Mouse (Mus musculus) thymus, adult 2 months (tissue): ENCODE results near the gene Igfbp2. TPM values are rescaled to one million over a fixed set of nuclear protein-coding genes. Genes with fewer than 3 reads are reported as not detected.
A peak's percentile ranks its signal among the peaks of the same experiment; 100 is the strongest.

Experiments
- DNase-seq: peaks from one replicate; pipeline ENCODE4 v3.0.0; 2021
- H3K27ac ChIP-seq: fragments of 200-500 bp; 2 replicates; pipeline ENCODE4 v1.5.1; 2012; ENCODE audit warnings: low read length, control low read depth; ENCODE audit not compliant: control insufficient read depth, insufficient read depth
- H3K27me3 ChIP-seq: fragments of 200-500 bp; 2 replicates; pipeline ENCODE4 v1.6.1; 2012; ENCODE audit warnings: mild to moderate bottlenecking, low read length, moderate library complexity, mixed read lengths; ENCODE audit not compliant: control insufficient read depth, insufficient read depth
- H3K36me3 ChIP-seq: fragments of 200-500 bp; 2 replicates; pipeline ENCODE4 v1.6.1; 2012; ENCODE audit warnings: mild to moderate bottlenecking, low read length, moderate library complexity; ENCODE audit not compliant: control insufficient read depth, insufficient read depth
- H3K4me1 ChIP-seq: fragments of 200-500 bp; replicated peaks from 2 replicates; pipeline ENCODE4 v1.6.1; 2012; ENCODE audit warnings: low read length; ENCODE audit not compliant: control insufficient read depth, insufficient read depth
- H3K4me3 ChIP-seq: fragments of 200-500 bp; 2 replicates; pipeline ENCODE4 v1.5.1; 2012; ENCODE audit warnings: mild to moderate bottlenecking, low read length, control low read depth, moderate library complexity; ENCODE audit not compliant: control insufficient read depth, insufficient read depth
- CTCF ChIP-seq: fragments of 200-500 bp; IDR thresholded peaks from 2 replicates; pipeline ENCODE4 v1.5.1; 2012; ENCODE audit warnings: mild to moderate bottlenecking, control low read depth, low read length, moderate library complexity, borderline replicate concordance; ENCODE audit not compliant: control insufficient read depth, poor library complexity, insufficient read depth; ENCODE audit errors: extremely low read depth
- POLR2A ChIP-seq: fragments of 200-500 bp; IDR thresholded peaks from 2 replicates; pipeline ENCODE4 v1.6.1; 2012; ENCODE audit warnings: mild to moderate bottlenecking, low read length, control low read depth, moderate library complexity; ENCODE audit not compliant: control insufficient read depth, poor library complexity, insufficient read depth; ENCODE audit errors: extremely low read depth
- WGBS: fragments of 180-500 bp; shearing (Covaris S2); methylation state at CpG from one replicate; pipeline ENCODE4 v1.1.7; 2018; 5-methylcytosine and 5-hydroxymethylcytosine counted together
- polyA plus RNA-seq: library from polyadenylated mRNA; depleted of rRNA; stranded (reverse); fragments of >200 nt; gene quantifications from 2 replicates; pipeline ENCODE4 v1.2.3, GENCODE M21; 2012

Igfbp2 gene
- polyA plus RNA-seq, 1 experiment, result 13.3 TPM

DNA sequence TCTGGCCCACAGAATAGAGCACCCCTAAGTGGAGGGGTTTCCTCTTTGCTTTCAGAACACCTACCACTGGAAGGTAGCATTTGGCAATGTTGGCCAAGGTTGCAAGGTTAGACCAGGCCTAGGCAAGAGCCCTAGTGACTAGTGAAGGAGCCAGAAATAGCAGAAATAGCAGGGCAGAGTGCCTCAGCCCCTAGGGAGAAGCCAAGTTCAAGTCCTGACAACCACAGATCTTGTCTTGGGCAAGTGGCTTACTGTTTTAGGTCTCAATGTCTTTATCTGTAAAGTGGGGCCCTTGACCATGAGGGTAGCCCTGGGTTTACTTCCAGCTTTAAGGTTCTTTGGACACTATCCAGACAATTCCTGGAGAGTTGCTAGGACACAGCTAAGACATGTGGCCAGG is 45.0 kb downstream of the Igfbp2 start:
- DNase-seq, result no peak
- no peaks in the 10 kb centered on the region for H3K36me3 ChIP-seq
- TF ChIP-seq POLR2A (no peak), CTCF (no peak)
- no peak overlapping the region for H3K27ac ChIP-seq
- H3K4me3 ChIP-seq, result no peak overlapping the region
- H3K4me1 ChIP-seq, result peaks cover 6% of the 10 kb centered on the region
- peaks cover 7% of the 10 kb centered on the region; the same call in 1 of the 2 replicates for H3K27me3 ChIP-seq

DNA sequence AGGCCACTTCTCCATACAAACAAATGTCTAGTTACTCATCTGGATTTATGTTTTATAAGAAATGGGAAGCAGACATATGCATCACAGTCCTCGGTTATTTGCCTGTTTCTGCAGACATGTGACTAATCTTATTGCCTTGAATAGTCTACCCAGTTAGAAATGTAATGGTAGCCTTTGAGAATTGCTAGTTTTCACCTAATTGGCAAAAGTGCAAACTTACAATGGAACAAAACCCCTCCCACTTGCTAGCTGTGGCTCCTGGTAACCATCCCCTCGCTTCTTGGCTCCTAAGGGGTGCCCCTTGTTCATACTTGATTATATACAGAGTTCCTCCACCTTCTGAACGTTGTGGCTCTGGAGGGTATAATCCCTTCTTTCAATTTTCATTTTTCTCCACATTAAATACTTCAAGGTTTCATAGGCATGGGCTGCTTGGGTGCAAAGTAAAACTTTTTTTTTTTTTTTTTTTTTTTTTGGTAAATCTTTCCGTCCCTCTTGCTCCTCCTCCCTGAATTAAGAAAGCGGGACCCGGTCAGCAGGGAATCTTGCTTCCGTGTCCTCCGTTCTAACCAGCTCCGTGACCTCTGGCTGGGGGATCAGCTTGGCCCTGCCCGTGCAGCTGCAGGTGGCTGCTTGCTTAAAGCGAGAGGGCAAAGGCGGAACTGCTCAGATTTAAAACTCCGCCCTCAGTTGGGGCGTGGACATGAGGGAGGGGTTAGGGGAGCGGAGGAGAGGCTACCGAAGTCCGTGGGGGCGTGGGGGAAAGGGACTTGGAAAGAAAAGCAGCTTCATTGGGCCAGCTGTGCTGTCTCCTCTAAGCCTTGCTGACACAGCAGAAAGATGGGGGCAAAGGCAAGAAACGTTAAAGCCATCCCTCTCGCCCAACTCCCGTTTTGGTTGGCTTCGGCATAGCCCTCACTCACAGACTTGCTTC is 45.6 kb downstream of the Igfbp2 start:
- peak; percentile 33 for DNase-seq
- Histone ChIP-seq H3K27me3 (peaks cover 10% of the 10 kb centered on the region; the same call in 1 of the 2 replicates), H3K36me3 (no peaks in the 10 kb centered on the region), H3K27ac (no peak overlapping the region), H3K4me1 (peaks cover 6% of the 10 kb centered on the region), H3K4me3 (no peak overlapping the region; the same call in 1 of the 2 replicates)
- TF ChIP-seq POLR2A, result no peak
- TF ChIP-seq CTCF, result no peak
- WGBS, result 8% methylated on average over 22 of the region's 22 CpGs

DNA sequence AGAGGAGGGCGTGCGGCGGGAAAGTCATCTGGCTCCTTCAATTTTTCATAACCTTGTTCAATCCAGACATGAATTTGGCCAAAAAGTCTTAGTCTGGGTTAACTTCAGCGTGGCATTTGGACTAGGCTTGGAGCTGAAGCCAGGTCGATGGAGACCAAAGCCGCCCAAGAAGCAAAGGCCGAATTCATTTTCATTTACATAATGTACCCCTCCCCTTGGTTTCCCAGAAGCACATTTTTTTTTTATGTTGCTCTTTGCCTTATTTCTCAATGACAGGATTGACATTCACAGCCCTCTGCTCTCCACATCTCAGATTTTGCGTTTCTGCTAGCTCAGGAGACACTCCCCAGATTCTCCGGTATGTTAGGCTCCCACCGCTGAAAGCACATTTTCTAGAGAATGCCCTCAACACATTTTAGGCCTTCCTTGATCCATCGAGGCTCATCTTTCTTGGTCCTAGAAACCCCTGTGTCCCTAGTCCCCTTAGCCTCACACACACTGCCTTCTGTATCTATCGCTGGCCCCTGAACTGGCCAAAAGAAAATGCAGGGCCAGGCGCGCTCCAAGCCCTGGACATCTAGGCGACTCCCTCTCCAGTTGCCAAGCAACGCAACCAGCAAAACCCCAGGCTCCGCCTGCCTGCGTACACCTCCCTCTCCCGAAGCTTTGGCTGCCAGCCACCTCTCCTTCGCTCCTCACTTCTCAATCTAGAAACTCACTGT is 46.5 kb downstream of the Igfbp2 start:
- Histone ChIP-seq H3K4me1 (peaks cover 6% of the 10 kb centered on the region), H3K27ac (no peak overlapping the region), H3K4me3 (no peak overlapping the region; the same call in 1 of the 2 replicates), H3K36me3 (no peaks in the 10 kb centered on the region), H3K27me3 (peaks cover 10% of the 10 kb centered on the region; the same call in 1 of the 2 replicates)
- no peak for DNase-seq
- WGBS, result 3% methylated on average over 20 of the region's 20 CpGs
- no peak for TF ChIP-seq CTCF
- no peak for TF ChIP-seq POLR2A

DNA sequence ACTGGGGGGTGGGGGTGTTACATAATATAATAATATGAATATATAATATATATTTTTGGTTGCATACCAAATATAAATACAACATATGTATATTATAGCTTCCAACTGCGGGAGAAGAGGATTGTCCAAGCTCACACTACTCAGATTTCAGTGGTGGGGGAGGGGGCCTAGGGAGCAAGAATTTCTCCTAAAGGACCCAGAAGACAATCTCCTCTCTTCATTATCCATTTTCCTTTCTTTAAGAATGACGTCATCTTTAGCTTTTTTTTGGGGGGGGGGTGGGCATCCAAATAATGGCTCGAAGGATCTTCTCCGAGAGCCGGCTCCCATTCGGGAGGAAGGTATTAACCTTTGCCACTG is 47.0 kb downstream of the Igfbp2 start:
- TF ChIP-seq CTCF, result no peak
- TF ChIP-seq POLR2A, result no peak
- Histone ChIP-seq H3K27me3 (peaks cover 10% of the 10 kb centered on the region; the same call in 1 of the 2 replicates), H3K4me1 (peaks cover 6% of the 10 kb centered on the region), H3K4me3 (0 out of 2 replicates have a peak overlapping the region, but pooled peaks have one; percentile 9), H3K36me3 (no peaks in the 10 kb centered on the region), H3K27ac (no peak overlapping the region)
- no peak for DNase-seq
- 3% methylated on average over 6 of the region's 6 CpGs for WGBS

DNA sequence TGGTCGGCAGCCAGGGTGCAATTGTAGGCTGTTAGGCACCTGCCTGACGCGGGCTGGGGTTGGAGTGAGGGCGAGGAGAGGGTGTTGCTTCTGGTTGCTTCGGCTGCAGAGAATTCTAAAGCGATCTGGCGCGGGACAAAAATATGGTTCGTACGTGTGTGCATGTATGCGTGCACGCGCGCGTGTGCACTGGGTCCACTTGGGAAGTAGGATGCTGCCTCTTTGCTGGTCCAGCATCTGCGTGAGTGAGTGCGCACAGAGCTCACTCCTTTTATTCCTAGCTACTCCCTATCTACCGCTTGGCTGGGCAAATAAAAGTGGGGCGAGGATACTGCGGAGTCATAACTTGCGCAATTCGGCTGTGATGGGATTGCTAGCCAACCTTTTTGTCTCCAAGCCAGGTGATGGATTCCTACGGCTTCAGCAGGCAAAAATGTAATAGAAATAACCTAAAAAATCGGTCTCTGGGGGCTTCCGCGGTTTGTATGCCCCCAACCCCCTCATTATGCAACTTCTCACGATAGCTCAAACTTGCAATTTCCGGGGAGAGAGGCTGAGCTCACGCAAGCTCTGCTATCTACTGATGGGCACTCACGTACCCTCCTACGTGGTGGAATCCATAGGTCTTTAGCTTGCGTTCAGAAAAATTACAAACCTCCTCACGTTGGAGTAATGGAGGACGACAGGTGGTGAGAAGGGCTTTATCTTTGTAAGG is 47.6 kb downstream of the Igfbp2 start:
- H3K4me1 ChIP-seq, result peaks cover 6% of the 10 kb centered on the region
- no peak overlapping the region for H3K27ac ChIP-seq
- no peaks in the 10 kb centered on the region for H3K36me3 ChIP-seq
- no peak for DNase-seq
- TF ChIP-seq POLR2A (no peak), CTCF (no peak)
- peaks cover 10% of the 10 kb centered on the region; the same call in 1 of the 2 replicates for H3K27me3 ChIP-seq
- H3K4me3 ChIP-seq, result peak overlapping the region; percentile 9; the same call in 1 of the 2 replicates
- 3% methylated on average over 34 of the region's 34 CpGs for WGBS

DNA sequence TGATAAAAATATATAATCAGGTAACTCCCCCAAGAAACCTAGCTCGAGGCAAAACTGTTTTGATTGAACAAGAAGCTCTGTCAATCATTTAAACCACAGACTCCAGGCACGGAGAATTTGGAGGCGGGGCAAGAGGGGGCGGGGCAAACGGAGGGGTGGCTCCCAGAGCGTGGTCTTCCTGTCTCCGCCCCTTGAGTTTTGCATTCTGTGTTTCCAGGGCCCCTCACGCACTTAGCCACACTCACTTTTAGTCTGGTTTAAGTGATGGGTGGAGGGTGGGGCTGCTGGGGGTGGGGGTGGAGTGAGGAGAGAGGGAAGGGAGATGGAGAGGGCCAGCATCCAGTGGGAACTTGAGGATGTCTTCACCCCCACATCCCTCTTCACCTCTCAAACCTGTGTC is 48.2 kb downstream of the Igfbp2 start:
- DNase-seq, result no peak
- WGBS, result 3% methylated on average over 8 of the region's 8 CpGs
- Histone ChIP-seq H3K27me3 (peaks cover 10% of the 10 kb centered on the region; the same call in 1 of the 2 replicates), H3K27ac (no peak overlapping the region), H3K4me3 (no peak overlapping the region), H3K4me1 (peaks cover 6% of the 10 kb centered on the region), H3K36me3 (no peaks in the 10 kb centered on the region)
- TF ChIP-seq CTCF, result no peak
- no peak for TF ChIP-seq POLR2A
